Mouse (Mus musculus) cerebellum, adult 2 months (tissue): ENCODE data around the gene Slc17a6.

Source experiments
- CTCF ChIP-seq: fragments of 200-500 bp; IDR thresholded peaks from 2 replicates; pipeline ENCODE4 v1.5.1; 2011; ENCODE audit warnings: low read depth, mild to moderate bottlenecking, control low read depth, low read length, moderate library complexity, borderline replicate concordance; ENCODE audit not compliant: insufficient read depth
- POLR2A ChIP-seq: fragments of 200-500 bp; IDR thresholded peaks from 2 replicates; pipeline ENCODE4 v1.6.1; 2011; ENCODE audit warnings: low read length, control low read depth, borderline replicate concordance; ENCODE audit not compliant: insufficient read depth

- TF ChIP-seq CTCF (no peak), POLR2A (no peak)
These were observed 94.0 kb downstream of the Slc17a6 start for GRCm38 (mm10) chr7:51715771-51716170.
